Mouse (Mus musculus) right cerebral cortex, postnatal 14 days (tissue): ENCODE data around the gene Traip.

Source experiments
- DNase-seq: peaks from one replicate; pipeline ENCODE4 v3.0.0; 2022

The Traip gene

DNA sequence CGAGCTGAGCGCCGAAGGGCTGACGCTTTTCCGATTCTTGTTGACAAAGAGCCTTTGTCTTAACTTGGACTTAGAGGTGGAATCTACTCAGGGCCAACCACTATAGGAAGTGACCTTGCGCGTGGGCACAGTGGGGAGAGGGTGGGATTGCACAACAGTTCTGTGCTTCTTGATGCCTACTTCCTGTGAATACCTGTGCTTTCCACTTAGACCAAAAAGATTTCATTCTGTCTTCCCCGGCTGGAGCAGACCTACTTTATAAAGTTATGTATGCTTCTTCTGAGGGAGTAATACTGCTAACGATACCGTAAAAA lies at the start of gene Traip:
TSS of gene Traip (plus strand) at position 215 of the 314 bp plus-strand sequence.
- no peak for DNase-seq

DNA sequence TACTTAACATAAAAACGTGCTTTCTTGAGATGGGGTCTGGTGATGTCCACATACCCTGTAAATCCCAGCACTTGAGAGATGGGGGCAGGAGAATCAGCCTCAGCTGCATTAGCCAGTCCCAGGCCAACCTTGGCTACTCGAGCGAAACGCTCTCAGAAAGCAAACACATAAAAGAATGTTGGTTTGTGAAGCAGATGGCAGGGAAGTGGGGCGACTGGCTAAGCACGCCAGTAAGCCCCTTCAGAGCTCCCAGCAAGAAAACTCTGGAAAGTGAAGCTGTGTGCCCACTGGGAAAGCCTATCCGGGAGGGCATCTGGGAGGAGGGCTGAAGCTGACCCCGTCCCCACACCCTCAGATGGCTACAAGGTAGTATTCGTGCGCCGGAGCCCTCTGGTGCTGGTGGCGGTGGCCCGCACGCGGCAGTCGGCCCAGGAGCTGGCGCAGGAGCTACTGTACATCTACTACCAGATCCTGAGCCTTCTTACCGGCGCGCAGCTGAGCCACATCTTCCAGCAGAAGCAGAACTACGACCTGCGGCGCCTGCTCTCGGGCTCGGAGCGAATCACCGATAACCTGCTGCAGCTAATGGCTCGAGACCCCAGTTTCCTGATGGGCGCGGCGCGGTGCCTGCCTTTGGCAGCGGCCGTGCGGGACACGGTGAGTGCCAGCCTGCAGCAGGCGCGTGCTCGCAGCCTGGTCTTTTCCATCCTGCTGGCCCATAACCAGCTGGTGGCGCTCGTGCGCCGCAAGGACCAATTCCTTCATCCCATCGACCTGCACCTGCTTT lies 48.9 kb upstream of the Traip start:
- DNase-seq, result peak; percentile 83

DNA sequence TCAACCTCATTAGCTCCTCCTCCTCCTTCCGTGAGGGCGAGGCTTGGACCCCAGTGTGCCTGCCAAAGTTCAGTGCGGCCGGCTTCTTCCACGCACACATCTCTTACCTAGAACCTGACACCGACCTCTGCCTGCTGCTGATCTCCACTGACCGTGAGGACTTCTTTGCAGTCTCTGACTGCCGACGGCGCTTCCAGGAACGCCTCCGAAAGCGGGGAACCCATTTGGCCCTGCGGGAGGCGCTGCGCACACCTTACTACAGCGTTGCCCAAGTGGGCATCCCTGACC lies 48.4 kb upstream of the Traip start:
- DNase-seq, result no peak

DNA sequence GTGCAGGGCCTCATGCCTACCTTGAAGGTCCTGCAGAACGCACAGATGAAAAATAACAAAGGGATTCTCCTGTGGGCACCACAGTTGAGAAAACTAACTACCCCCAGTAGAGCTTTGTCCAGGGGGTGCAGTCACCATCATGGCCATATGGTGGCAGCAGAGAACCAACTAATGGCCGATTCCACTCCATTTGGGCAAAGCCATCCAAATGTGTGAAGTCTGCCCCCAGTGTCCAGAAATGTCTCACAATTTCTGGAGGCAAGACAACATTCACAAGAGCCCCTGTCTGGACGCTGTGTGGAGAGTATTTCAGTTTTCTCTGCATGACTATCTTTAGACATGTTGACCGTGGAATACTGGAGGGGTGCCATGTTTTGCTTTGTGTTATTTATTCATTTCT lies 45.2 kb upstream of the Traip start:
- DNase-seq, result peak; percentile 87

DNA sequence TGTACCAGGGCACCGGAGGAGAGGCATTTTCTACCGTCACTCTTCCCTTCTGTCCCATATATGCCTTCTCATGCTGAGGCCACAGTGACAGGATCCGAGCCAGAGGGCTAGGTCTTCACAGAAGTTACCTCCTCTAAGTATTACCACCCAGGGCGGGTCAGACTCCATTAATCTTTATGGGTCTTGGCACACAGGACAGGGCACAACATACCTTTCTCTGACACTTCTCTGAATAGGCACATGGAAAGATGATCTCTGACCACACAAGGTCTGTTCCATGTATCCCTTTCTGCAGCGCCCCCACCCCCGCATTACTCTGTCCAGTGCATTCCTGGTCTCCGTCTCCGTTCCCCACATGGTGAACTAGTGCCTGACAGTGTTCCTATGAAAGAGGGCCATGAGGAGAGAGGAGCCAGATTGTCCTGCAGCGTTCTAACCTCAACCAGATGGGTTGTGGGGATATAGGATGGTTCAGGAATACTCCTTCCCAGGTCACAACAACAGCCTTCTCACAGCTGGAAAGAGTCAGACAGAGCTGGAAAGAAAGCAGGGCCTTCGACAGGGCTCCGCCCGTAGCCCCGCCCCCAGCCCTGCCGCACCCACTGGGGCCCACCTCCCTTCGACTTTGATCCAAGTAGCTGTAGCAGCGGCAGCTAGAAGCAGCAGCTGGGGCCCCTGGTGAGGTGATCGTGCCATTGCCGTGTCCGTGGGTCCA lies 43.5 kb upstream of the Traip start, which contains the start of gene Mst1r:
TSS of gene Mst1r (plus strand) at position 622 of the 715 bp plus-strand sequence.
- DNase-seq, result peak; percentile 49

DNA sequence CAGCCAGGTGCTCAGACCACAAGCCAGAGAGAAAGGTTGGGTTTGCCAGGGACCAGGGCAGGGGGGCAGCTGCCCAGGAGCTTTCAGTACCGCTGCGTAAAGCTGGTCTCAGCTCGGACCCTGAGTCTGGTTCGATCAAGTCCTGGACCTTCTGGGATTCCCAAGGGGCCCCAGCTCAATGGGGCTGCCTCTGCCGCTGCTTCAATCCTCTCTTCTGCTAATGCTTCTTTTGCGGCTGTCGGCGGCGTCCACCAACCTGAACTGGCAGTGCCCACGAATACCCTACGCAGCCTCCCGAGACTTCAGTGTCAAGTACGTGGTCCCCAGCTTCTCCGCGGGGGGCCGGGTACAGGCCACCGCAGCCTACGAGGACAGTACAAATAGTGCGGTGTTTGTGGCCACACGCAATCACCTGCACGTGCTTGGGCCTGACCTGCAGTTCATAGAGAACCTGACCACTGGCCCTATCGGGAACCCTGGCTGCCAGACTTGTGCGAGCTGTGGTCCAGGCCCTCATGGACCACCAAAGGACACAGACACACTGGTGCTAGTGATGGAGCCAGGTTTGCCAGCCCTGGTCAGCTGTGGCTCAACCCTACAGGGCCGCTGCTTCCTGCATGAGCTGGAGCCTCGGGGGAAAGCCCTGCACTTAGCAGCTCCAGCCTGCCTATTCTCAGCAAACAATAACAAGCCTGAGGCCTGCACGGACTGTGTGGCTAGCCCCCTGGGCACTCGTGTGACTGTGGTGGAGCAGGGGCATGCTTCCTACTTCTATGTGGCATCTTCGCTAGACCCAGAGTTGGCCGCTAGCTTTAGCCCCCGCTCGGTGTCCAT lies 42.8 kb upstream of the Traip start:
- DNase-seq, result no peak

DNA sequence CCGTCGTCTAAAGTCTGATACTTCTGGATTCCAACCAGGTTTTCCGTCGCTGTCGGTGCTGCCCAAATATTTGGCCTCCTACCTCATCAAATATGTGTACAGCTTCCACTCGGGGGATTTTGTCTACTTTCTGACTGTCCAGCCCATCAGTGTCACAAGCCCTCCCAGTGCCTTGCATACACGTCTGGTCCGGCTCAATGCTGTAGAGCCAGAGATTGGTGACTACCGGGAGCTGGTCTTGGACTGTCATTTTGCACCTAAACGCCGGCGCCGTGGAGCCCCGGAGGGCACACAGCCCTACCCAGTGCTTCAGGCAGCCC lies 42.2 kb upstream of the Traip start:
- DNase-seq, result no peak

DNA sequence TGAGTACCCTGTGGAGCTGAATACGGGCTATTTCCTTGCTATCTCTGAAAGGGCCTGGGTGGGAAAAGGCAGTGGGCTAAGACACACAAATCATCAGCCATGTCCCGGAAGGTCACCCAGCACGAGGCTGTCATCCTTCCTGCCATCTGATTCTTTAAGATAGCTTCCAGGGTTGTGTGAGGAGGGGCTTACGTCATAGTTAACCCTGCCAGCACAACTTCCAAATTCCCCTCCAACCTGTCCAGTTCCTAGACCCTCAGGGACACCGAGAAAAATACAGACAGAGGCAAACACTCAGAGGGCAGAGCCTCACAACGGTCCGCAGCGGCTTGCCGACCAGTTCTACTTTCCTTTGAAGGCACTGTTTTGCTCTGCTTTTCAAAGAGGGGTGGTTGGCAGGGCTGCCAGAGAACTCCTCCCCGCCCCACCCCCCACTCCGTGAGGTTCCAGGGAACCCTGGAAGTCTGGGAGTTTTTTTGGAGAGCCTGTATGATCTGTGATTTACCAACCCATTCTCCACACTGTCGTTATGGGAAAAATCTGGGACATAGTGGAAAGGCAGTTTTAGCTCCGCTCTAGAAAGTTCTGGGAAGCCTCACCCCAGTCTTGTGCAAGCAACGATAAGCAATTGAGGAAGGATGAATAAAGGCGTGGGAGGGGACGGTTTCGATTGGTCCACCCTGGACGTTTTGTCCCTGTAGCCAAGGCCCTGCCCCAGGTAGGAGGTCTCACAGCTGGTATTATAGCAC lies 41.4 kb upstream of the Traip start:
- DNase-seq, result no peak

DNA sequence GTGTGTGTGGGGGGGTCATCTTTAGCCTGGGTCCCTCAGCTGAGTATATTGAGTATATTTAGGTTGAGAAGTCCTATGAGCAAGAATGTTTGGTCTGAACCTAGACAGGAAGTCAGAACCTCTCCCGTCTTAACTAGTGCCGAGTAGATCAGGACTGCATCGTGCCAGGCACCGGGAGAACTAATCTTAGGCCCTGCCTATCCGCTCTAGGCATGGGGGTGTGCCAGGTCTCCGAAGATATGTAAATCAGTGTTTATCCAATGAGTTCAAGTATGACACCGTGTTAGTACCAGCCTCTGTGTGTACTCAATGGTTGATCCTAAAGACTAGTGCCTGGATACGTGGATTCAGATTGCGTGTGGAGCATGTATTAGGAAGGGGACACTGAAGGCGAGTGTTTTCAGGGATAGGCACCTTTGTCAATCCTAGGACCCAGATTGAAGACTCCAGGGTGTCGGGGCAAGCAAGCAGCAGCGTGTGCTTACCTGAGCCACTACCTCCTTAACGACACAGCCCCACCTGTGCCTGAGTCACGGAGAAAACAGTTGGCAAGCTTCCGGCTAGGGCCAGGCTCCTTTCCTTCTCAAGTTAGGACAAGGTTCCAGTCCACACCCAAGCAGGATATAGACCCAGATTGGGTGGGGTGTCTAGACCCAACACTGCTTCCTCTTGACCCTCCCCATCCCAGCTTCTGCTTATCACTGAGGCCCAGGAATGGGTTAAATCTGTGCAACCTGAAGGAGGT lies 39.7 kb upstream of the Traip start:
- no peak for DNase-seq

DNA sequence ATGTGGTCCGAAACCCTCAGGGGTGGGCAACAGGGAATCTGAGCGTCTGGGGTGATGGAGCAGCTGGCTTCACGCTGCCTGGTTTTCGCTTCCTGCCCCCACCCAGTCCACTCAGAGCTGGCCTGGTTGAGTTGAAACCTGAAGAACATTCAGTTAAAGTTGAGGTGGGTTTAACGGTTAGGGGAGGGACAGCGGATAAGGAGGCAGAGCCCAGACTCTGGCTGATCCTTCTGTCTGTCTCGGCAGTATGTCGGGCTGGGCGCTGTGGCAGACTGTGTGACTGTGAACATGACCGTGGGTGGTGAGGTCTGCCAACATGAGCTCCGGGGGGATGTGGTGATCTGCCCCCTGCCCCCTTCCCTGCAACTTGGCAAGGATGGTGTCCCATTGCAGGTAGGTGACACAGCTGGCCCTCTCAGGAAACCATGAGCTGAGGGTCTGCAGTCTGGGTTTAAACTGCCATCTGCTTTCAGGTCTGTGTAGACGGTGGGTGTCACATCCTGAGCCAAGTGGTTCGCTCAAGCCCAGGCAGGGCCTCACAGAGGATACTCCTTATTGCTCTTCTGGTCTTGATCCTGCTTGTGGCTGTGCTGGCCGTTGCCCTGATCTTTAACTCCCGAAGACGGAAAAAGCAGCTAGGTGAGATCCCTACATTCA lies 35.0 kb upstream of the Traip start:
- no peak for DNase-seq

DNA sequence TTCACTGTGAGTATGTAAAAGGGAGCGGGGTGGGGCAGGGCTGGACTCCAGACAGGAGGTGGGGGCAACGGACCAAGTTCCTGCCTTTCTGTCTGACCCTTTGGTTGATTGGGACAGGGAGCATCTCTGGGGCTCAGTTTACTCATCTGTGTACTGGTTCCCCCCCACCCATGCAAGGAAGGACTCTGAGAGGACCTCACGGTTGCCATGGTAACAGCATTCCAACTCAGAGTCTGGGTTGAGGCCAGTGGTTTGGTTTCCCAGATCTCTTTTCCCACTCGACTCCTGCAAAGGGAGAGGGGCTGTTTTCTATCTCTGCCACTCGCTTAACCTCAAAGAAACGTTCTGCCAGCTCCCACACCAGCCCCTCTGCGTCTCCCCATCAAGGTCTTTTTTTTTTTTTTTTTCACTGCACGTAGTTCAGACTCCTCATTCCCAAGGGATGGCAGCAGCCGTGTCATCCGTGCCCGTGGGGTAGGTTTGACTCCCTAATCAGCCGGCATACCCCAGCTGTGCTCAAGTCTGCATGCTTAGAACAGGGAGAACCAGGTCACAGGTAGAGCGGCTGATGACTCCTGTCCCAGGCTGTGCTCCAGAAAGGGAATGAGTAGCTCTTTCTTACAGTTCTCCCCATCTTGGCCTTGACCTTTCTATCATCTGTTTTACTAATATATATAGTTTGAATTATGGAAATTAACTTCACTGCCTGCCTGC lies 31.9 kb upstream of the Traip start:
- DNase-seq, result no peak

DNA sequence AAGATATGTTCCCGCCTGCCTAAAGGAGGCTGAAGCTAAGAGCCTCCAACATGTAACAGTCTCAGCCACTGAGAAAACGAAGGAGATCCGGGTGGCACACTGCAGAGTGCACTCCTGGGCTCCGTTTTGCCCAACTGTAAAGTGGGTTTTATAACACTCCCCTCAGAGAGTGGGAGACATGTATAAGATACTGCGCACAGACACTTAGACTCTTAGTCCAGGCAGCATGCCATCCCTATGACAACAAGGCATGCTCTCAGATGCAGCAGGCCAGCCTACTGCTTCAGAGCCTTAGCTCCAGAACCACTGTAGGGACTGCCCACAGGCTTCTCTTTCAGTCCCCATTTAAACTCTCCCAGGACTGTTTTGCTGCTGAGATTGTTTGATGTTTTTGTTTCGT lies 31.1 kb upstream of the Traip start:
- DNase-seq, result no peak

DNA sequence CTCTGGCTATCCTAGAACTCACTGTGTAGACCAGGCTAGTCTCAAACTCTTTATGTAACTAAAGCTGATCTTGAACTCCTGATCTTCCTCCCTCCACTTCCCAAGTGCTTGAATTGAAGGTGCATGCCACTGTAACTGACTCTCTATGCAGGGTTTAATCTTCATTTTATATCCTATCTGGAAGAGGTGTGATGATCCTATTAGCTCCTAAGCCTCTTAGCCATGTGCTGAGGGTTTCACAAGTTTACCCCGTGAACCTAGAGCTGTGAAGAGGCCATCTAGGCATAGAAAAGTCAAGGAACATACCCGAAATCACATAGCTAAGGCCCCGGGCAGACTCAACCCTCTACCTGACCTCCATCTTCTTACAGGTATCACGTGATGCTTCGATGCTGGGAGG lies 30.5 kb upstream of the Traip start:
- DNase-seq, result no peak

DNA sequence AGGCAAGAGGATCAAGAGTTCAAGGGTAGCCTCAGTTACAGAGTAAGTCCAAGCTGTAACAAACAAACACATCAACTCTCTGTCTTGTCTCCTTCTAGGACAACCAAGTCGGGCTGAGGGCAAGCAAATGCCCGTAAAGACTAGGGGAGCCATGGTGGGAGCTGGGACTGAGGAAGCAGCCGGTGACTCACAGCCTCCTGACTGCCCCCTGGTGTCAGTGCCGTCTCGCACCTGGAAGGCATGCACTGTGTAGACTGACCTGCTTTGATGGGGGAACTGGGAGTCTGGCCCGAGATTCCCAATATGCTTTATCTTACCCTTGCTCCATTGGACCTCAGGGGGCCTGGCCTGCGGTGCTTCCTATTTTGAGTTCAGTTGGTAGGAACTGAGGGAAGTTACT lies 26.9 kb upstream of the Traip start:
- DNase-seq, result no peak

DNA sequence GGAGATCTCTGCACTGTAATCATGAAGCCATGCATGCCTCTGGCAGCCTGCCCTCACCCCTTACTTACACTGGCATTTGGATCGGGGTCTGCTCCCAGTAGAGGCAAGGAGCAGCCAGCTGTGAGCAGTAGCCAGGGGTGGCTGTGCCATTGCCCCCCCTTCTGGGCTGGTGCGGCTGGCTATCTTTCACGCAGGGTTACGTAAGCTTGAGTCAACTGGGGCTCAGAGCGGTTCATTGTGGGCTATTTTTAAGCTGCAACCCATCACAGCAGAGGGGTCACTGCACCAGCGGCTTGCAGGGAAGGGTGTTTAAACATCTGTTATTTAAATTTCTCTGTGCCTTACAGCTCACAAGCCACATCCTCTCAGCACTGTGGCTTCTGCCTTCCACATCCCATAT lies 26.0 kb upstream of the Traip start:
- no peak for DNase-seq

DNA sequence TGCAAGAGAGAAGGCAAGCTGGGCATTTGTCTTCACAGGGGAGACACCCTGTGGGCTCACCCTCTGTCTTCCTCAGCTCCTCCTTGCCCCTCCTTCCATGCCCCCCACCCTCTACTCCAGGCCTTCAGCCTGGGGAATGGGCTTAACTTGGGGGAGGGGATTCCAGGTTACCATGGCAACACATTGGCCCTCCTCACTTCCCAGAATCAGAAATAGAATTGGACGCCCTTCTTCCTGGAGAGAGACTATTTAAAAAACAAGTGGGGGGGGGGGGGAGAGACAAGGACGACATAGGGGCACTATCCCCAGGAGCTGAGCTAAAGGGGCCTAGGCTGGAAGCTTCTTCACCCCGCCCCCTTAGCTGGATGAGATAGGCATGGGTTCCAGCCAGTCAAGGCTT lies 24.7 kb upstream of the Traip start:
- DNase-seq, result no peak

DNA sequence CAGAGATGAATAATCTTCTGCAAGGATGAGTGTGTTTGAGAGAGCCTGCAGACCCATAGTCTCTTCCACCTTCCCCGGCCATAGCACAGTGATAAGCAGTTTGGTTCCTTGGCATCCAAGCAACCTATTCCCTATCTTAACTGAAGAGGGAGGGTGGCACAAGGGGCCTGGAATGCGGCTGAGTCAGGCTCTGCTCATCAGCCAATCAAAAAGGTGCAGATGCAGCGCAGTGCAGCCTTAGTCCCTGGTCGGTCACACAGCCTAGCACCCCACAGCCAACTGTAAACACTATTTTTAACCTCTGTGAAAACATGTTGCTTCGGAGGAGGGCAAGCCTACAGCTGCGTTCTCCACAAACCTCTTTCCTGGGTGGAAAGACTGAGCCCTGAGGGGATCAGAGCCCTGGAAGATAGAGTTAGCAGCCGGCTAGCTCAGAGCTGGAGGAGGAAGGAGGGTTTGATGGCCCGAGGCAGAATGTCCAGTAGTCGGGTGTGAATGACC lies 23.0 kb upstream of the Traip start:
- DNase-seq, result no peak

DNA sequence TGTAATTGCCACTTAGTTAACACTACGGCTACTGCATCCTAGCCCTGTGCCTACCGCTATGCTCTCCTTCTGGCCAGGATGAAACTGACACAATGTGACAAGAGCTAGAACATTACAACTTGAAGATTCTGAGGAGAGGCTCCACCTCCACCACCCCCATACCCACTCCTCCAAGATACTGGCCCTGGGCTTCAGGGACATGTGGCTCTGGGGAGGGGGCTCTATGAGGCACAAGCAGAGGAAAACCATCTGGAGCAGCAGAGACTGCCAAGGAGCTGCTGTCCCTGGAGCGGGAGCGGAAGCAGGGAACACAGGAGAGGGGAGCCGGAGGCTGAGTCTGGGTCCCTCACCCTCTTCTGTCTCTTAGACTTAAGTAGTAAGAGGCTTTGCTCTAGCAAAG lies 22.2 kb upstream of the Traip start:
- no peak for DNase-seq

DNA sequence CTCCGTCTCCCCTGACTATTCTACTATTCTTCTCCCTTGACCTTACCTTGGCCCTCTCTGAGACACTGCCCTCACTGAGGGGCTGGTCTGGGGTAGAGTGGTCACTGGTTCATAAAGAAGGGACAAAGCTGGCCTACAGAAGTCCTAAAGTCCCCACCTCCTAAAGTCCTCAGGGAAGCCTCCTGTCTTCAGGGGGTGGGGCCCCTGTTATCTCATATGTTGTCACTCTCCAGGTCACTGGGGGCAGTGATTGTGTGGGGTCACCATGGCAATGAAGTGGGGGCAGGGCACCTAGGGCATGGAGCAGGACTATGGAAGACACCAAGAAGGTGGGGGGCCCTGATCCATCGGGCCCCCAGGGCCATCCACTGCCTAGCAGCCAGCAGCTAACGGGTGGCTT lies 21.8 kb upstream of the Traip start, which contains the start of gene Actl11:
TSS of gene Actl11 (plus strand) at position 301 of the 400 bp plus-strand sequence.
- DNase-seq, result no peak

DNA sequence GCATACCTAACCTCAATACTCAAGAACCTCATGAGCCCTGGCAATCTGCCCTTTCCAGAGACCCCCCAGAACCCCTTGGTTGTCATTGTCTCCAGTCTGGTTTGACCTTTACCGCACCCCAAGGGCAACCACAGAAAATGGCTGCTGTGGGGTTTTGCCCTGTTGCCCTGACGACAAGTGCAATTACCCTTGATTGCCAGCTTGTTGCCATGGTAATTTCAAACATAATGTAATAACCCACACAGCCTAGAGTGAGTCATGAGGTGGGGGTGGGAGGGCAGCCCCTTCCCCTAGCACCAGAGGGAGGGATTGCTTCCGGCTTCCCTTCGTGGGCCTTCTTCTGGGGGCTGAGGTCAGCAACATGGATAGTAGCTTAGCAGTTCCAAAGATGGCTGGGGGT lies 17.7 kb upstream of the Traip start:
- DNase-seq, result no peak

DNA sequence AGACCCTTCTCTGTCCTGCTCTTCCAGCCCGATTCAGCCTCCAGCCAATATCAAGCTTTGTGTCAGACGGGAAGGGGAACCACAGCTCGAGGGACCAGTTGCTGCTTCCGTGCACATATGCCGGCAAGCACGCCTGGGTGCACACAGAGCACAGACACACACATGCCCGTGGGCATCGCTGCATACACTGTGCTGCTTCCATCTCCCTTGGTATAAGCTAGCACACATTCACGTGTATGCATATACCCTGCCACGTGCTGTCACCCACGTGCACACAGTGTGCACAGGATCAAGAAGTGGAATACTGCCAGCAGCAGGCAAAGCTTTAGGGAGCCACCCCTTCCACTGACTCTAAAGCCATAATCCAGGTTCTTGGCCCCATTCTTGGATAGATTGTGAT lies 15.8 kb upstream of the Traip start:
- DNase-seq, result peak; percentile 73
